In the genomic region with DNA sequence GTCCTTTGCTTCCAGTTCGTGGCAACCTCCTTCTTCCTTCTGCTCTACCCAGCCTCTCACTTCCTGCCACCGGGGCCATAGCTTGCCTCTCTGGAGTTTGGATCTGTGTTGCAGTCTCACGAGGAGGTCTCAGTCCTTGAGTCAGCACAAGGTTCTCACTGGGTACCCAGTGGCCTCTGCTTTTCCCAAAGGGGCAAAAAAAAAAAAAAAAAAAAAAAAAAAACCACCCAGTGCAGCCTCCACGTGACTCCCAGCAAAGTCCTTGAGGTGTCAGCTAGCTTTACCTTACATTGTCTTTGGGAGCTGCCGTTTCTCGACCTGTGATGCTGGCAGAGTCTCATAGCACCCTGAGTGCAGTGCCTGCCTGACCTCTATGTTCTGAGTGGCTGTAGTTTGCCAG, we compare ENCODE assay signal across 24 mouse cellular contexts. TPM values are rescaled to one million over a fixed set of nuclear protein-coding genes. Genes with fewer than 3 reads are reported as not detected.
DNase-seq lines count a peak whose midpoint lies in the region; ATAC-seq and TF ChIP-seq lines count a peak whose summit lies in the region.
"Had no signal": no experiment of that assay in that cellular context is flagged by ENCODE, and none has a peak within 500 bp of the region (broad histone marks: within the 10 kb centered on the region; RNA-seq: fewer than 3 reads in every experiment).

No protein-coding gene starts in this region.

- peaks cover 68% of the 10 kb centered on the region for H3K4me1 ChIP-seq in megakaryocyte, embryonic 14.5 days
- H3K4me1 ChIP-seq in E14TG2a.4 (replicated peaks; ENCODE audit: low read depth, low read length) = peaks cover 72% of the 10 kb centered on the region
- peaks cover 25% of the 10 kb centered on the region for H3K4me1 ChIP-seq in cortical plate, adult 2 months (ENCODE audit: control insufficient read depth, insufficient read depth, low read length)
- peaks cover 60% of the 10 kb centered on the region for H3K4me1 ChIP-seq in midbrain, embryonic 15.5 days
- H3K4me1 ChIP-seq in midbrain, postnatal 0 days (ENCODE audit: insufficient read depth, low read length) = peaks cover 25% of the 10 kb centered on the region

- peak overlapping the region; percentile 17; the same call in 1 of the 2 replicates for H3K27ac ChIP-seq in cortical plate, adult 2 months (ENCODE audit: insufficient read depth, low read length)
- no peak overlapping the region for H3K27ac ChIP-seq in midbrain, embryonic 15.5 days
- H3K27ac ChIP-seq in midbrain, postnatal 0 days (ENCODE audit: low read depth, low read length) = no peak overlapping the region
- H3K27ac ChIP-seq: forebrain, embryonic 10.5 days; forebrain, embryonic 13.5 days; heart, adult 2 months; heart, embryonic 13.5 days; hindbrain, embryonic 14.5 days; hindbrain, postnatal 0 days had no signal

- H3K27me3 ChIP-seq in megakaryocyte, embryonic 14.5 days (replicated peaks) = peaks cover 83% of the 10 kb centered on the region
- peaks cover 39% of the 10 kb centered on the region for H3K27me3 ChIP-seq in E14TG2a.4 (ENCODE audit: insufficient read depth, low read length)
- H3K27me3 ChIP-seq in midbrain, embryonic 15.5 days (replicated peaks) = peaks cover 8% of the 10 kb centered on the region
- no peaks in the 10 kb centered on the region; the same call in 1 of the 2 replicates for H3K27me3 ChIP-seq in midbrain, postnatal 0 days (ENCODE audit: insufficient read depth, low read length)

- H3K36me3 ChIP-seq in megakaryocyte, embryonic 14.5 days (replicated peaks; ENCODE audit: low read length) = no peaks in the 10 kb centered on the region
- H3K36me3 ChIP-seq in E14TG2a.4 (ENCODE audit: insufficient read depth, low read length) = no peaks in the 10 kb centered on the region
- no peaks in the 10 kb centered on the region for H3K36me3 ChIP-seq in midbrain, embryonic 15.5 days (replicated peaks)
- no peaks in the 10 kb centered on the region for H3K36me3 ChIP-seq in midbrain, postnatal 0 days (ENCODE audit: insufficient read depth, low read length)
- H3K36me3 ChIP-seq: forebrain, embryonic 10.5 days; heart, embryonic 10.5 days; heart, embryonic 13.5 days had no signal

- no peak for ATAC-seq in megakaryocyte, adult 5-6 weeks (ENCODE audit: poor library complexity, severe bottlenecking)
- ATAC-seq in midbrain, embryonic 15.5 days (replicated peaks) = no peak
- no peak for ATAC-seq in midbrain, postnatal 0 days (ENCODE audit: low FRiP score)
- ATAC-seq: forebrain, embryonic 13.5 days; hindbrain, postnatal 0 days; inflammation-experienced regulatory T-cells, adult 6 months had no signal

- no peak overlapping the region for H3K4me2 ChIP-seq in midbrain, embryonic 15.5 days
- no peak overlapping the region for H3K4me2 ChIP-seq in midbrain, postnatal 0 days (ENCODE audit: low read depth, low read length, poor library complexity, severe bottlenecking)
- H3K4me2 ChIP-seq: forebrain, embryonic 13.5 days; heart, embryonic 13.5 days; hindbrain, embryonic 14.5 days had no signal

- H3K9ac ChIP-seq in midbrain, embryonic 15.5 days = no peak overlapping the region
- H3K9ac ChIP-seq in midbrain, postnatal 0 days (replicated peaks; ENCODE audit: low read length, poor library complexity, severe bottlenecking) = no peak overlapping the region
- H3K9ac ChIP-seq: forebrain, embryonic 13.5 days; hindbrain, embryonic 14.5 days had no signal

- 48% methylated on average over 6 of the region's 6 CpGs for WGBS in midbrain, embryonic 15.5 days
- 43% methylated on average over 6 of the region's 6 CpGs for WGBS in midbrain, postnatal 0 days

- TF ChIP-seq POLR2A in cortical plate, adult 2 months (IDR thresholded peaks at IDR 0.05; ENCODE audit: extremely low read depth, insufficient read depth, low read length) = no peak

- TF ChIP-seq CTCF in E14TG2a.4 (conservative IDR thresholded peaks at IDR 0.05; ENCODE audit: low read length) = no peak
- no peak for TF ChIP-seq CTCF in cortical plate, adult 2 months (IDR thresholded peaks at IDR 0.05; ENCODE audit: extremely low read depth, insufficient read depth, low read length)
- TF ChIP-seq CTCF in midbrain, postnatal 0 days (IDR thresholded peaks at IDR 0.05) = no peak

- DNase-seq in midbrain, postnatal 0 days (ENCODE audit: low spot score) = no peak
- DNase-seq: adrenal gland, adult 8-10 months; adrenal gland, postnatal 25 days; cerebellum, adult 11-12 months; cerebellum, adult 8-10 months; cerebellum, postnatal 10 days; cerebellum, postnatal 36 days; gastrocnemius, postnatal 10 days; heart, adult 2 months; heart, postnatal 14 days; heart, postnatal 4 days had no signal

- H3K4me3 ChIP-seq in megakaryocyte, embryonic 14.5 days (replicated peaks) = peak overlapping the region; percentile 74
- H3K4me3 ChIP-seq in E14TG2a.4 (replicated peaks; ENCODE audit: low read length) = 0 out of 2 replicates have a peak overlapping the region, but pooled peaks have one; percentile 67
- H3K4me3 ChIP-seq in cortical plate, adult 2 months (ENCODE audit: insufficient read depth, low read length) = no peak overlapping the region
- no peak overlapping the region for H3K4me3 ChIP-seq in midbrain, embryonic 15.5 days
- no peak overlapping the region for H3K4me3 ChIP-seq in midbrain, postnatal 0 days (ENCODE audit: low read depth, low read length)
- H3K4me3 ChIP-seq: forebrain, embryonic 10.5 days; forebrain, embryonic 13.5 days; heart, adult 2 months; heart, embryonic 10.5 days; heart, embryonic 13.5 days had no signal

- H3K9me3 ChIP-seq in megakaryocyte, embryonic 14.5 days = no peaks in the 10 kb centered on the region
- no peaks in the 10 kb centered on the region for H3K9me3 ChIP-seq in E14TG2a.4 (ENCODE audit: low read length)
- H3K9me3 ChIP-seq in midbrain, embryonic 15.5 days = no peaks in the 10 kb centered on the region
- H3K9me3 ChIP-seq in midbrain, postnatal 0 days (ENCODE audit: low read length) = no peaks in the 10 kb centered on the region
- H3K9me3 ChIP-seq: forebrain, embryonic 10.5 days; forebrain, embryonic 13.5 days; heart, embryonic 10.5 days; heart, embryonic 13.5 days had no signal

RNA-seq across cellular contexts. Expression of gene Setd6, which starts 17.5 kb away (rescaled TPM):
- 2.0 and 3.7 TPM in 2 replicates for polyA plus RNA-seq in megakaryocyte, embryonic 14.5 days (2012; ENCODE audit: insufficient read depth, low replicate concordance)
- total RNA-seq in megakaryocyte, adult 5-6 weeks (2015) = 17.3 and 19.3 TPM in 2 replicates
- 18.3 and 23.5 TPM in 2 replicates for total RNA-seq in megakaryocyte, adult 5-6 weeks (2017)
- polyA plus RNA-seq in cortical plate, adult 2 months (2012; rRNA removed) = 22.9 and 29.1 TPM in 2 replicates
- 30.7 and 31.9 TPM in 2 replicates for polyA plus RNA-seq in midbrain, embryonic 15.5 days (2015; fragmentation: Nextera tagmentation; extraction: Ambion mirVana)
- 15.7 and 23.6 TPM in 2 replicates for total RNA-seq in midbrain, postnatal 0 days (2014; rRNA removed)
- 41.8 and 44.3 TPM in 2 replicates for polyA plus RNA-seq in midbrain, postnatal 0 days (2015; fragmentation: Nextera tagmentation; extraction: Ambion mirVana)

RNA-seq across cellular contexts. Expression of gene Ndrg4, which starts 21.4 kb away (rescaled TPM):
- 30.6 and 36.1 TPM in 2 replicates for polyA plus RNA-seq in megakaryocyte, embryonic 14.5 days (2012; ENCODE audit: insufficient read depth, low replicate concordance)
- total RNA-seq in megakaryocyte, adult 5-6 weeks (2015) = not detected in 2 replicates
- not detected in 2 replicates for total RNA-seq in megakaryocyte, adult 5-6 weeks (2017)
- 1,920 and 1,995 TPM in 2 replicates for polyA plus RNA-seq in cortical plate, adult 2 months (2012; rRNA removed)
- 379 and 386 TPM in 2 replicates for polyA plus RNA-seq in midbrain, embryonic 15.5 days (2015; fragmentation: Nextera tagmentation; extraction: Ambion mirVana)
- 814 and 937 TPM in 2 replicates for total RNA-seq in midbrain, postnatal 0 days (2014; rRNA removed)
- polyA plus RNA-seq in midbrain, postnatal 0 days (2015; fragmentation: Nextera tagmentation; extraction: Ambion mirVana) = 641 and 735 TPM in 2 replicates
- total RNA-seq: granulocyte monocyte progenitor cell, adult 5-6 weeks had no signal

Comparison
In these comparisons a context has a peak if more than half of its experiments do, and no peak if none do; other contexts are left out.
1. H3K4me3 ChIP-seq: peak in megakaryocyte, embryonic 14.5 days (single experiment) and E14TG2a.4 (single experiment); none in cortical plate, adult 2 months (single experiment), midbrain, embryonic 15.5 days (single experiment) and midbrain, postnatal 0 days (single experiment).
2. RNA of gene Ndrg4, which starts 21.4 kb away (polyA plus RNA-seq): 1,920 to 1,995 TPM in cortical plate, adult 2 months, 641 to 735 TPM in midbrain, postnatal 0 days and 379 to 386 TPM in midbrain, embryonic 15.5 days; 30.6 to 36.1 TPM in megakaryocyte, embryonic 14.5 days; every median in the first group is over 10 times any median in the second.